Mouse (Mus musculus) forebrain, embryonic 12.5 days (tissue): ENCODE data around the gene Sall2. TPM values are rescaled to one million over a fixed set of nuclear protein-coding genes. Genes with fewer than 3 reads are reported as not detected.
"Not testable (repeated sequence)": the region's sequence is repeated elsewhere in the genome, so short reads cannot be mapped to it uniquely, and the experiment has no call there.

Source experiments
- ATAC-seq: fragments of 200-750 bp; cut with Nextera tagmentation; 2 replicates; pipeline ENCODE4 v1.8.0; 2017; ENCODE audit warnings: moderate TSS enrichment; ENCODE audit not compliant: low FRiP score
- H3K27ac ChIP-seq: fragments of 300-500 bp; sonication (generic); 2 replicates; pipeline ENCODE4 v1.5.1; 2016; ENCODE audit warnings: mild to moderate bottlenecking
- H3K27me3 ChIP-seq: fragments of 300-500 bp; sonication (generic); 2 replicates; pipeline ENCODE4 v1.6.1; 2016; ENCODE audit warnings: mild to moderate bottlenecking
- H3K36me3 ChIP-seq: fragments of 300-500 bp; sonication (generic); replicated peaks from 2 replicates; pipeline ENCODE4 v1.6.1; 2016; ENCODE audit warnings: mild to moderate bottlenecking
- H3K4me1 ChIP-seq: fragments of 300-500 bp; sonication (generic); 2 replicates; pipeline ENCODE4 v1.6.1; 2016
- H3K4me2 ChIP-seq: fragments of 300-500 bp; sonication (generic); 2 replicates; pipeline ENCODE4 v1.6.1; 2016; ENCODE audit warnings: mild to moderate bottlenecking, moderate library complexity
- H3K4me3 ChIP-seq: fragments of 300-500 bp; sonication (generic); replicated peaks from 2 replicates; pipeline ENCODE4 v1.5.1; 2016; ENCODE audit warnings: mild to moderate bottlenecking
- H3K9ac ChIP-seq: fragments of 300-500 bp; sonication (generic); 2 replicates; pipeline ENCODE4 v1.6.1; 2016; ENCODE audit warnings: mild to moderate bottlenecking
- H3K9me3 ChIP-seq: fragments of 300-500 bp; sonication (generic); 2 replicates; pipeline ENCODE4 v1.6.1; 2016
- WGBS: fragments of 180-500 bp; shearing (Covaris S2); methylation state at CpG from one replicate; pipeline ENCODE4 v1.1.7; 2016; 5-methylcytosine and 5-hydroxymethylcytosine counted together
- polyA plus RNA-seq: library from polyadenylated mRNA; unstranded; fragments of >200 nt; fragmentation: Nextera tagmentation; extraction: Ambion mirVana; gene quantifications from 2 replicates; pipeline ENCODE4 v1.2.1, GENCODE M21; 2016

Sall2 gene
- polyA plus RNA-seq, 1 experiment from 2014 or later: 66.2 TPM

DNA sequence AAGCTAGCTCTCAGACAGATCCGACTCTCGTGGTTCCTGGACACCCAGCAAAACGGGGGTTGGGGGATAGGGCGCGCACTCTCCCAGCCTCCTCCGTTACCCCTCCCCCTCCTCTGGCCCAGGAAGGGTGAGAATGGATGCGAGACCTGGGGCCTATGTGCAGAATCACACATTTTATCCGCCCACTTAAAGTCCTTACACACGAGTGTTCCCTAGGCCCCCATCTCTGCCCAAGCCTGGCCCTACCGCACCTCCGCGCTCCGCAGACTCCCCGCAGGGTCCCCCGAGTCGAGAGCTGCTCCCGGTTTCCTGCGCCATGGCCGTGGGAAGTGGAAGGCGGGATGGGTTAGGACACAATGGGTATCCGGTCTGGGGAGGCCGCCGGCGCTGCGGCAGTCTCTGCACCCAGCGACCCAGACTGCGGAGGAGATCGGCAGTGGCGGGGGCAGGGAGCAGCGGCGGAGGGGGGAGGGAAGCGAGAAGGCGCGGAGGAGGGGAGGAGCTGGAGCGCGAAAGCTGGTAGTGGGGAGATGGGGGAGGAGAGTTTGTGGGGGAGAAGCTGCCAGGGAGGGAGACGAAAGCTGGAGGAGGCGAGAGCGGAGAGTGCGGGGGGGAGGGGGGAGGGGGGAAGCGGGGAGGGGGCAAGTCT, 12.6 kb downstream of the Sall2 start:
- H3K9ac ChIP-seq: peak overlapping the region; percentile 81
- peak; percentile 88 for ATAC-seq
- WGBS: 0% methylated on average over 38 of the region's 41 CpGs
- no peaks in the 10 kb centered on the region for H3K9me3 ChIP-seq
- H3K4me1 ChIP-seq: peaks cover 56% of the 10 kb centered on the region
- H3K4me3 ChIP-seq: peak overlapping the region; percentile 62
- peak overlapping the region; percentile 93 for H3K27ac ChIP-seq
- peak overlapping the region; percentile 87 for H3K4me2 ChIP-seq
- no peaks in the 10 kb centered on the region for H3K27me3 ChIP-seq
- H3K36me3 ChIP-seq: peaks cover 41% of the 10 kb centered on the region

DNA sequence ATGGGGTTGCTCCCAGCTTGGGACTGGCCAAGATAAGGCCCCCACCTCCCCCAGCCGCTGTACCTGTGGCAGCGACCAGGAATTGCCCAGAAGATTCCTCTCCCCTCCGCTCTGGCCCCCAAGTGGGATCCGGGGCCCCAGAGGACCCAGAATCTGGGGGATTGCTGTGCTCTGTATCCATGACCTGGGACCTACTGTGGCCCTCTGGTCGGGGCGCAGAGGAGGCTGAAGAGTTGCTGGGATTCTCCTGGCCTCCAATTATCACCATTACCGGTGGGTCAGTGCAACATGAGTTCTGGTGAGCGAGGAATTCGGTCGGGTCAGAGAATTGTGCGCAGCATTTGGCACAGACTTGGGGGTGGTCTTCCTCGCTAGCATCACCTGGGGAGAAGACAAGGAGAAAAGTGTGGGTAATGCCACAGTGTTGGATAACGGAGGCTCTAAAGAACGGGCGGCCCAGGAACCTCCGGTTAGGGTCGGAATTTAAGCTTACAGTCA, 13.2 kb downstream of the Sall2 start:
- Histone ChIP-seq H3K27ac (peak overlapping the region; percentile 93), H3K36me3 (peaks cover 47% of the 10 kb centered on the region), H3K4me3 (peak overlapping the region; percentile 62), H3K4me2 (peak overlapping the region; percentile 87), H3K9ac (peak overlapping the region; percentile 81), H3K27me3 (no peaks in the 10 kb centered on the region), H3K4me1 (peaks cover 56% of the 10 kb centered on the region), H3K9me3 (no peaks in the 10 kb centered on the region)
- ATAC-seq: peak; percentile 0; the same call in 1 of the 2 replicates
- 12% methylated on average over 17 of the region's 17 CpGs for WGBS

DNA sequence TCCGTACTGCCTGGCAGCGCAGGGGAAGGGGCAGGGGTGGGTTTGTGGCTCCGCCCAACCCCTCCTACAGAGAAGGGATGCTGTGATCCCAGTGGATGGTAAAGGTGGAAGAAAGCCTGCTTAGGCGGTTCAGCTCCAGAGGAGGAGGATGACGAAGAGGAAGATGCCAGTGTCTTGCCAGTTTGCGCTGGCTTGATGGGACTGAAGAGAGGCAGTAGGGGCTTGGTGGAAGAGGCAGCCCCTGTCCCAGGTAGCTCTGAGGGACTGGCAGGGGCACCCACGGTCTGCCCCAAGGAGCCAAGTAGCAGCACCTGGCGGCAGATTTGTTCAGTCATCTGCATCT, 13.8 kb downstream of the Sall2 start:
- Histone ChIP-seq H3K27me3 (no peaks in the 10 kb centered on the region), H3K27ac (peak overlapping the region; percentile 93), H3K4me1 (peaks cover 56% of the 10 kb centered on the region), H3K4me2 (peak overlapping the region; percentile 87), H3K36me3 (peaks cover 48% of the 10 kb centered on the region), H3K9ac (peak overlapping the region; percentile 81), H3K9me3 (no peaks in the 10 kb centered on the region), H3K4me3 (peak overlapping the region; percentile 62)
- 55% methylated on average over 8 of the region's 8 CpGs for WGBS
- ATAC-seq: no peak

DNA sequence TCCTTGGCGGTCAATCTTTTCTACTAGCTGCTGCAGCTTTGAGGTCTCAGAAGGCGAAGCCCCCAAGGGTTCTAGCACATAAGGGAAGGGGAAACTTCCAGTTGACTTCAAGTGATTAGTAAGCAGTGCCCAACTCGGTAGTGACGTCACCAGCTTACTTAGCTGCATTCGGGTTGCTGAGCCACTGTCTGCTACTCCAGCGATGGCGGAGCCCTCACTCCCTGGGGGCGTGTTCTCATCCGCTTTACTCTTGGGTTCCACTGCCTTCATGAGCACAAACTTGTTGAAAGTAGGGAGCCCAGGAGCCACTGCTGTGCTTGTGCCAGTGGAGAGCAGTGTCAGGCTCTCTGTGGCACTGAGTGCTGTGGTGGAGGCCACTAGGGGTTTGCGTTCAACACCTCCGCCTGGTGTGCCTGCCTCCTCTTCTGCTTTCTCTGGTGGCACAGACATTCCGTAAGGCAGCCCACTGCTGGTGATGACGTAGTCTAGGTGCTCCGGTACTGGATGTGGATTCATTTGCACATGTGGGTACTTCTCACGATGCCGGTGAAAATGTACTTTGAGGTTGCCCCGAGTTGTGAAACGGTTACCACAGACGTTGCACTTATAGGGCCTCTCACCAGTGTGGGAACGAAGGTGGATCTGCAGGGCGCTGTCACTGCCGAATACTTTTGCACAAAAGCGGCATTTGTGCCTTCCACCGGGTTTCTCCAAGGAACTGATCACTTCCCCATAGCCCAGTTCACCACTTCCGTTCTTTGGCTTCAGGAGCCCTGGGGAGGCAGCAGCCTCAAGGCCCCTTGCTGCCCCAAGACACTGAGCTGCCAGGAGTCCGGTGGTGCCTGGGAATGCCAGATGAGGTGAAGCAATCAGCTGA, 14.4 kb downstream of the Sall2 start:
- Histone ChIP-seq H3K27me3 (no peaks in the 10 kb centered on the region), H3K9ac (peak overlapping the region; percentile 81; the same call in 1 of the 2 replicates), H3K4me1 (peaks cover 56% of the 10 kb centered on the region), H3K4me2 (peak overlapping the region; percentile 87), H3K9me3 (no peaks in the 10 kb centered on the region), H3K36me3 (peaks cover 54% of the 10 kb centered on the region), H3K27ac (peak overlapping the region; percentile 93), H3K4me3 (peak overlapping the region; percentile 62)
- 87% methylated on average over 26 of the region's 26 CpGs for WGBS
- ATAC-seq: no peak

DNA sequence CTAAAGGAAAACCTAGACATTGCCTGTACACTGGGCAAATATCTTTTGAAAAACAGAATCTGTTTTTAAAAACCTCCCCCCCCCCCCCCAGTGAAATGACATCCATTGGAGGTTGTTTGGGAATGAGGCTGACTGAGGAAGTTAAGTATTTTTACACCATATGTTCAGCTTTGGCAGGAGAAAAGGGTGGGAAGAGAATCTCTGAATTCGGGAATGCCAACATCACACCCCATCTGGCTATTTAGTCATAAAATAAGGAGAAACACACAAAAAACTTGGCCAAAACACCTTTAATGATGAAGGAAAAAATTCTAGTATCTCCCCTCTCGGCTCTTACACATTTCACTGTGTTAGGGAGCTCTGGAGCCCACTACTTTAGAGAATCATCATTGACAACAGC, 17.7 kb downstream of the Sall2 start:
- Histone ChIP-seq H3K9ac (no peak overlapping the region), H3K36me3 (peaks cover 60% of the 10 kb centered on the region), H3K27me3 (no peaks in the 10 kb centered on the region), H3K4me3 (no peak overlapping the region), H3K27ac (no peak overlapping the region), H3K4me2 (no peak overlapping the region), H3K9me3 (no peaks in the 10 kb centered on the region), H3K4me1 (peaks cover 46% of the 10 kb centered on the region)
- no peak for ATAC-seq
- 86% methylated on average over 2 of the region's 2 CpGs for WGBS

DNA sequence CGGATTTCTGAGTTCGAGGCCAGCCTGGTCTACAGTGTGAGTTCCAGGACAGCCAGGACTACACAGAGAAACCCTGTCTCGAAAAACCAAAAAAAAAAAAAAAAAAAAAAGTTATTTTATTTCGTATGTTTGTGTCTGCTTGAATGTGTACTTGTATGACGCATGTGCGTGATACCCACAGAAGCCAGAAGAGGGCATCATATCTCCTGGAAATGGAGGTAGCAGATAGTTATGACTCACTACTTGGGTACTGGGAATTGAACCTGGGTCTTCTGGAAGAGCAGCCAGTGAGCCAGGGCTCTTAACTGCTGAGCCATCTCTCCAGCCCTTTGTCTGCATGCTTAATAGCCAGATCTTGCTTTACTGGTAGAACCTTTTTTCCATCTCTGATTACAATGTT, 18.2 kb downstream of the Sall2 start:
- H3K27me3 ChIP-seq, H3K9ac ChIP-seq, H3K4me3 ChIP-seq, H3K4me2 ChIP-seq, H3K9me3 ChIP-seq, H3K27ac ChIP-seq, ATAC-seq: not testable (repeated sequence)
- WGBS: 96% methylated on average over 5 of the region's 6 CpGs
- H3K4me1 ChIP-seq: peaks cover 43% of the 10 kb centered on the region
- peaks cover 60% of the 10 kb centered on the region for H3K36me3 ChIP-seq

DNA sequence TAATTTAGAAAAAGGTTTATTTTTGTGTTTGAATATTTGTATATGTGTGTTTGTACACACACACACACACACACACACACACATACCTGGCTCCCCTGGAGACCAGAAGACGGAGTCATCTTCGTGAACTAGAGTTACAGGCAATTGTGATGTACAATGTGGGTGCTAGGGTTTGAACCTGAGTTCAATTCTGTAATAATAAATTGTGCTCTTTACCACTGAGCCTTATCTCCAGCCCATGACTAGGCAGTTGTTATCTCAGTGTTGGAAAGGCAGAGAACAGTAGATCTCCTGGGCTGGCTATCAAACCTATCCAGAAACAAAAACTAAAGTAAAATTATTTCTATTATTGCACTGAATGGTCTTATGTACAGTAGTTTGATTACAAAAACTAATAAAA, 22.5 kb downstream of the Sall2 start:
- 96% methylated on average over 2 of the region's 2 CpGs for WGBS
- H3K9ac ChIP-seq: no peak overlapping the region
- no peaks in the 10 kb centered on the region for H3K9me3 ChIP-seq
- H3K4me2 ChIP-seq: no peak overlapping the region
- peaks cover 7% of the 10 kb centered on the region for H3K4me1 ChIP-seq
- peaks cover 21% of the 10 kb centered on the region for H3K36me3 ChIP-seq
- H3K27me3 ChIP-seq: no peaks in the 10 kb centered on the region
- no peak overlapping the region for H3K27ac ChIP-seq
- no peak for ATAC-seq
- H3K4me3 ChIP-seq: no peak overlapping the region

DNA sequence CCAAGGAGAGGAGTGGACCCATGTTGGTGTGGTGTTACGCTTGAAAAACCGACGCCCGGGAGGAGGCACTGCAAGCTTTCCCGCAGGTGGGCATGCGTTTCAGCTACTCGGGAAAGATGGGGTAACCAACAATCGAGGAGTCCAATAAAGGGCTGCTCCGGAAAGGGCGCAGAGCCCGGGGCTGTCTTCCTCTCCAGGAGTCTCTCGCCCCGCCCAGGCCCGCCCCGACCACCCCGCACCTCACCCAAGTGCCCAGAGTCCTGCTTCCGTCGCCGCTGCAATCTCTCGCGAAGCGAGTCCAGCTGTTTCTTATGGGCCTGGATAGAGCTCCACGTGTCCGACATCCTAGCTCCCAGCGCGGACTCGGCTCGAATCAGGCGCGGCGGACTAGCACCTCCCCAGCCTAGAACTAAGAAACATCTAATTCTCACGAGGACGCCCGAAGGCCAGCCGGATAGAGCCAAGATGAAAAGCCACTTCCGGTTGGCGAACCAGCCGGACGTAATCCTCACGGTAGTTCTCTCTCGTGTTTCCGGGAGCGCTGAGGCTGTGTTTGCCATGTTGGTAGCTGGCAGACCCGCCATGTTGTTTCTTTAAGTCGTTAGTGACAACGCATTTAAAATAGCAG, 23.8 kb downstream of the Sall2 start, which contains the start of gene Mettl3:
Gene Mettl3 (minus strand): TSS at position 485 of the 628 bp plus-strand sequence.
- Histone ChIP-seq H3K4me1 (peaks cover 6% of the 10 kb centered on the region), H3K9me3 (no peaks in the 10 kb centered on the region), H3K4me3 (peak within 1 kb of the TSS; percentile 72), H3K36me3 (peaks cover 21% of the 10 kb centered on the region), H3K9ac (peak within 1 kb of the TSS; percentile 81), H3K27me3 (no peaks in the 10 kb centered on the region), H3K4me2 (peak within 1 kb of the TSS; percentile 66), H3K27ac (peak within 1 kb of the TSS; percentile 94)
- under 1% methylated on average over 46 of the region's 46 CpGs for WGBS
- ATAC-seq: peak; percentile 96

DNA sequence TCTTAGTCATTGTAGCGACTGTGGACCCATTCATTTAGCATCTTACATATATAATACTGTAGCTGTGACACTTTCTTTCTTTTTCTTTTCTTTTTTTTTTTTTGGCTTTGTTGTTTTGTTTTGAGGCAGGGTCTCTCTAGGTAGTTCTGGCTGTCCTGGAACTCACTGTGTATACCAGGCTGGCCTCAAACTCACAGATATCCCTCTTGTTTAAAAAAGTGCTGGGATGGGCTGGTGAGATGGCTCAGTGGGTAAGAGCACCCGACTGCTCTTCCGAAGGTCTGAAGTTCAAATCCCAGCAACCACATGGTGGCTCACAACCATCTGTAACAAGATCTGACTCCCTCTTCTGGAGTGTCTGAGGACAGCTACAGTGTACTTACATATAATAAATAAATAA, 25.0 kb downstream of the Sall2 start:
- peaks cover 19% of the 10 kb centered on the region for H3K36me3 ChIP-seq
- not testable (repeated sequence) for H3K9me3 ChIP-seq, H3K27ac ChIP-seq, H3K27me3 ChIP-seq, H3K4me3 ChIP-seq, ATAC-seq, H3K4me1 ChIP-seq, H3K9ac ChIP-seq
- H3K4me2 ChIP-seq: peak overlapping the region; percentile 66; the same call in 1 of the 2 replicates
- 86% methylated on average over 3 of the region's 3 CpGs for whole genome bisulfite sequencing

DNA sequence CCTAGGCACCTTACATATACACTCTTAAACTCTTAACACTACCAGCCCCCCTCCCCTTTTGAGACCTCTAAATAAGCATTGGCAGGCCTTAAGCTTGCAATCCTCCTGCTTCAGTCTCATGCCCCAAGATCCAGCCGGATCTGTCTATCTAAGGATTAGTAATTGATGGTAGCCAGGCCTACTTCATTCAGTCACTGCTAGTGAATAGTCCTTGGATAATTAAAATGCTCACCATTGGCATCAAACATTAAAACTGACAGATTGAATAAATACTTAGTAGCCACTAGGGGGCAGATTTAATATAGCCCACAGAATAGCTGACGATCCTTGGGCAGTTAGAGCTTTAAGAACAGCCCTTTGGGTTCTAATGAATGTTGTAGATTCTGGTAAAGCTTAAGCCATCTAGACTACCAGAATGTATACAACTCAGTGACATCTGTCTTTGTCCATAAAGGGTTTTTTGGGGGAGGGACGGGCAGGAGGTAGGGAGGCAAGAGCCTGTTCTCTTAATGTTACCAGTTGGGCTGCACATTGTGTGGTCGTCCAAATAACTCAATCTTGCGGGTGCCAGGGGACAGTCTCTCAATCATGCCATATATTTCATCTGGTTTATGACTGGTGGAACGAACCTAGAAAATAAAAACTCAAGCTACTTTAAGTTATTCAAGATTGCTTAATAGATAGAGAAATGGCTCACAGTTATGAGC, 32.9 kb downstream of the Sall2 start:
- H3K4me2 ChIP-seq: no peak overlapping the region
- H3K9ac ChIP-seq: no peak overlapping the region
- H3K4me3 ChIP-seq: no peak overlapping the region
- no peaks in the 10 kb centered on the region for H3K27me3 ChIP-seq
- no peaks in the 10 kb centered on the region for H3K4me1 ChIP-seq
- H3K27ac ChIP-seq: no peak overlapping the region
- WGBS: 68% methylated on average over 6 of the region's 6 CpGs
- H3K9me3 ChIP-seq: no peaks in the 10 kb centered on the region
- peak; percentile 40; the same call in 1 of the 2 replicates for ATAC-seq
- H3K36me3 ChIP-seq: peaks cover 88% of the 10 kb centered on the region

DNA sequence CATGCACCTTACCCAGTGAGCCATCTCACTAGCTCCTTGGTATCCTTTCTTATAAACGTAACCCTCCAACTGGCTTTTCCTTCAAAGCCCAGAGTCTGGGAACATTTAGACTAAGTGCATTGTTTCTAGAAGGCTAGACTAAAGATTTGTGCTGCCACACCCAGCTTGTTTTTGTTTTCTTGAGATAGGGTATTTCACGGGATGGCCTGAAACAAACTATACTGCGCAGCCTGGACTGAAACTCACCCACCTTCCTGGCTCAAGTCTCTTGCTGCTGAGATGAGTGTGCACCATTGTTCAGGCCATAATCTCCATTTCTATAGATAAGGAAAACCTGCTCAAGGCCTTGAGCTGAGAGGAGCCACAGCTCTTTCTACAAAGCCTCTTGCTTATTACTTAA, 44.4 kb downstream of the Sall2 start:
- Histone ChIP-seq H3K9ac (no peak overlapping the region), H3K9me3 (no peaks in the 10 kb centered on the region), H3K4me2 (no peak overlapping the region), H3K36me3 (peaks cover 41% of the 10 kb centered on the region), H3K4me3 (no peak overlapping the region), H3K27ac (no peak overlapping the region), H3K27me3 (no peaks in the 10 kb centered on the region), H3K4me1 (peaks cover 8% of the 10 kb centered on the region)
- 96% methylated on average over 3 of the region's 3 CpGs for WGBS
- ATAC-seq: no peak

DNA sequence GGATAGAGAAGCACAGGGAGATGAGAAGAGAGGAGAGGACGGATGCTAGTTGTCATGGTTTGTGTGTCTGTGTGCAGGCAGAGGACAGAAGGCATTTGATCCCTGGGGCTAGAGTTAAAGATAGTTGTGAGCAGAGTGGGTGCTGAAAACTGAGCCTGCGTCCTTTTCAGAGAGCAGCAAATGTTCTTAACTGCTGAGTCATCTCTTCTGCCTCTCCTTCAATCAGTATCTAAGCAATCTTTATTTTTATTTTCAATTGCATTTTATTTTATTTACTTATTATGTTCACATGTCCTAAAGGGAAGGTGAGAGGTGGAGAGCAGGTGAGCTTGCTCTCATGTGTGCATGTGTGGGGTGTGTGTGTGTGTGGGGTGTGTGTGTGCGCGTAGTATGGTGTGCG, 44.9 kb downstream of the Sall2 start:
- Histone ChIP-seq H3K4me1 (peaks cover 8% of the 10 kb centered on the region), H3K9ac (no peak overlapping the region), H3K36me3 (peaks cover 36% of the 10 kb centered on the region), H3K4me2 (no peak overlapping the region), H3K9me3 (no peaks in the 10 kb centered on the region), H3K27ac (no peak overlapping the region), H3K4me3 (no peak overlapping the region), H3K27me3 (no peaks in the 10 kb centered on the region)
- 96% methylated on average over 5 of the region's 5 CpGs for WGBS
- no peak for ATAC-seq
